Mouse (Mus musculus) left cerebral cortex, postnatal 10 days (tissue): ENCODE data around the gene 1520401A03Rik. TPM values are rescaled to one million over a fixed set of nuclear protein-coding genes. Genes with fewer than 3 reads are reported as not detected.
"Not testable (repeated sequence)": the region's sequence is repeated elsewhere in the genome, so short reads cannot be mapped to it uniquely, and the experiment has no call there.

Experiments
- DNase-seq, 2 experiments: peaks; one replicate each; pipeline ENCODE4 v3.0.0; 2021 to 2022; ENCODE audit warnings: low spot score in 2 of 2, mixed read lengths in 1 of 2; ENCODE audit errors: extremely low spot score in 1 of 2
- intact Hi-C: fragments of 180-260 bp; cut with DNase I; formaldehyde crosslinking; loops from one replicate; pipeline ENCODE4 v1.15.1; 2025
- total RNA-seq, 2 experiments: library from RNA; stranded (reverse); gene quantifications; 2 replicates each; pipeline ENCODE4 v1.2.3; 2021

Gene 1520401A03Rik
- under 1 TPM; 0.11 to 0.61 TPM for total RNA-seq

- intact Hi-C loops, result no loop called here
These were observed at the start of gene 1520401A03Rik for GRCm38 (mm10) chr17:23722376-23723125. Gene 1520401A03Rik (minus strand): TSS chr17:23722783.

GRCm38 (mm10) chr17:23772219-23772556, 49.6 kb upstream of the 1520401A03Rik start:
- DNase-seq, result not testable (repeated sequence)
- intact Hi-C loops, result loop anchor here (5.0 kb wide), 1 partner anchor 55 kb away; the partner anchor contains the start of gene Elob

More at GRCm38 (mm10) chr17:23722376-23723125, at the start of gene 1520401A03Rik:
- no peak for DNase-seq

- intact Hi-C loops, result loop anchor here (5.0 kb wide), 1 partner anchor 56 kb away; the partner anchor contains the start of gene Elob
These were observed 49.0 kb upstream of the 1520401A03Rik start, which contains the start of gene Flywch1 for GRCm38 (mm10) chr17:23771284-23772218. Gene Flywch1 (minus strand): TSS chr17:23771602.

DNA sequence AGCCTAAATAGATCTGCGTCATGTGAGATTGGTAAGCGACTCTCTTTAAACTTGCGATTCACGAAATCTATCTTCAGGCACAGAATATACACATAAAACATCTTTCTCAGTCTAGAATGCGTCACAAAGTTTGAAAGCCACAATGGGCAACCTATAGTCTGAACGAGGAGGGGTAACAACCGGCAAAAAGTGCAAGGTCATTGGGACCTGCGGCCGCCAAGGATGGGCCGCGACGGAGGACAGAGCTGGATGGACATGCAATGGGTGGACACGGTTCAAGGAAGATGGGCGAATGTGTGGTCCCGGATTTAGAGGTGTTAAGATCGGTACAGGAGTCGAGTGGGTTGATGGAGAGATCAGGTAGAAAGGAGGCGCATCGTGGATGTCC, 48.3 kb upstream of the 1520401A03Rik start:
- intact Hi-C loops, result loop anchor here (5.0 kb wide), 1 partner anchor 56 kb away; the partner anchor contains the start of gene Elob
- no peak for DNase-seq

More at GRCm38 (mm10) chr17:23771284-23772218, 49.0 kb upstream of the 1520401A03Rik start, which contains the start of gene Flywch1:
- DNase-seq, result peak; percentile 98 to 99

GRCm38 (mm10) chr17:23770493-23770892, 47.9 kb upstream of the 1520401A03Rik start:
- intact Hi-C loops, result loop anchor here (5.0 kb wide), 1 partner anchor 57 kb away; the partner anchor contains the start of gene Elob
- DNase-seq, result no peak

GRCm38 (mm10) chr17:23762976-23763375, 40.4 kb upstream of the 1520401A03Rik start:
- DNase-seq, result no peak
- intact Hi-C loops, result no loop called here

DNA sequence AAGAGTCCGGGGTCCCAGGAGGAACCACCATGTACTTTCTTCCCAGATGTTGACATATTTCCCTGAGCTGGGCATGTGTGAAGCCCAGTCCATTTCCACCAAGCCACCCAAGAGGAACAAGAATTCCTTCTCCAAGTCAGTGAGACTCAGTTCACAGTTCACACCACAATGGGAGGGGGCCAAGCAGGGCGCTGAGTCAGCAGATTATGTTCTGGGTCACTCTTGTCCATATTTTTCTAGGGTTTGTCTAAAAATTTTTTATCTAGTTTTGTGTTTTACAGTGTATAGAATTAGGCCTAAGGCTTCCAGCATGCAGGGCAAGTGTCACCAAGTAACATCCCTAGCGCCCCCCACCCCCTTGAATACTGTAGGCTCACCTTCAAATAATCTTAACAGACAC, 38.6 kb upstream of the 1520401A03Rik start:
- intact Hi-C loops, result no loop called here
- no peak for DNase-seq

DNA sequence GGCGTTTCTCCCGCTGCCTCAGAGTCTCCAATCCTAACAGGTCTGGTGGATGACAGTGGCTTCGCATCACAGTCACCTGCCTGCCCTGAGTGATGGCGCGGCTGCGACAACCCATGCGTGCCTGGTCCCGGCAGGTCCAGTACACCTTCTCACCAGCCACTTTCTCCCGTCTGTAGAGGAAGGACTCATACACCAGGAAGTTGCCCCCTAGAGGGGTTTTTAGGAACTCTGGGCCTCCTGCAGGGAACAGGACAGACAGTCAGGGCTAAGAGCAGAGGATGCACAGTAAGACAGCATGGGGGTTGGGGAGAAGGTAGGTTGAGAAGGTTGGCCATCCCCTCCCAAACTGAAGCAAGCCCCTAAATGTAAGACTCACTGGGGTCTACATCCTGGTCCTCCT, 37.6 kb upstream of the 1520401A03Rik start:
- intact Hi-C loops, result no loop called here
- no peak for DNase-seq

- no peak for DNase-seq
- intact Hi-C loops, result no loop called here
These were observed 36.2 kb upstream of the 1520401A03Rik start for GRCm38 (mm10) chr17:23758801-23759200.

- intact Hi-C loops, result no loop called here
- DNase-seq, result no peak
These were observed 35.0 kb upstream of the 1520401A03Rik start for GRCm38 (mm10) chr17:23757581-23757980.

GRCm38 (mm10) chr17:23755689-23756088, 33.1 kb upstream of the 1520401A03Rik start:
- intact Hi-C loops, result no loop called here

GRCm38 (mm10) chr17:23749400-23750191, 27.0 kb upstream of the 1520401A03Rik start:
- intact Hi-C loops, result no loop called here

More at GRCm38 (mm10) chr17:23755689-23756088, 33.1 kb upstream of the 1520401A03Rik start:
- no peak for DNase-seq

GRCm38 (mm10) chr17:23748631-23749391, 26.2 kb upstream of the 1520401A03Rik start:
- intact Hi-C loops, result no loop called here
- peak; percentile 39 to 67 for DNase-seq

More at GRCm38 (mm10) chr17:23749400-23750191, 27.0 kb upstream of the 1520401A03Rik start:
- no peak for DNase-seq

GRCm38 (mm10) chr17:23748026-23748425, 25.4 kb upstream of the 1520401A03Rik start:
- intact Hi-C loops, result no loop called here
- no peak for DNase-seq

DNA sequence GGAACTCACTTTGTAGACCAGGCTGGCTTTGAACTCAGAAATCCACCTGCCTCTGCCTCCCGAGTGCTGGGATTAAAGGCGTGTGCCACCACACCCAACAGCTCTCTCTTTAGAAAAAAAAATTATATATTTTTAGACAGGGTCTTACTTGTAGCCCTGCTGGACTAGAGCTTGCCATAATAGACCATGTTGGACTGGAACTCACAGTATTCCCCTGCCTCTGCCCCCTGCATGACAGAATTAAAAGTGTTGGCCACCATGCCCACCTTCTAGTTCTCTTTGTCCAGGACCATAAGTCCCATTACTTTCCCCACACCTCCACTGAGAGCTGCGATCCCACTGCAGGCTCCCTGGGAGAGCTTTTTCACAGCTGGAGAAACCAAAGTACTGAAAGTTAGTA, 24.9 kb upstream of the 1520401A03Rik start:
- intact Hi-C loops, result no loop called here

DNA sequence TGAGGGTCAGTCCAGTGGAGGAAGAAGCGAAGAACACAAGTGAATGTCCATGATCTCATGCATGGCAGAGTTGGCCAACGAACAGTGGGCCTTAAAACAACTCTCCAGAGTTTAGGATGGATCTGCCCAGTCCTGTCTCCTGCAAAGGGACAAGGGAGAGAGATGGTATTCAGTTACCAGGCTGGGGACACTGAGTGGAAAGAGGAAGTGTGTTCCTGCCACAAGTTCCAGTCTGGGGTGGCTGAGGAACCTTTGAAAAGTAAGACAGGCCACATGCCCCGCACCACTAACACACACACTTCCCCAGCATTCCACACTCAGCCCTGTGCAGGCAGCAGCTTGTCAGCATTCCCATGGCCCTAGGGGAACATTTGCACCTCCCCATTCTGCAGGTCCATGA, 24.2 kb upstream of the 1520401A03Rik start:
- DNase-seq, result no peak
- intact Hi-C loops, result no loop called here

More for the DNA sequence above, 24.9 kb upstream of the 1520401A03Rik start:
- no peak for DNase-seq

DNA sequence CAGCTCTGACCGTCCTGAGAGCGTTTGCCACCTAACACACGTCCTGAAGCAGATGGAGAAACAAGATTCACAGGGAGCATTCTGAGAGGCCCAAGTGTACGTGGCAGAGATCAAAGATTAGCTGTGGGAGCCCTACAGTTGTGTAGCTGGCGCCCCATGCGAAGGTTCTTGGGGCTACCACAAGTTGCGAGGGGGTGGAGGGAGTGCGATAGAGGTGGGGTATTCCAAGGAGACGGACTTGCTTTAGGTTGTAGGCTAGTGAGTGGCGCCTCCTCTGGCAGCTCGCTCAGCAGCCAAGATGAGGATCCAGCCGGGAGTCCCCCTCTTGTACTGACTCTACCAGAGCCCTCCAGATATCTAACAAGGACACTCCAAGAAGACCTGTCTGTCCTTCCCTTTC, 23.7 kb upstream of the 1520401A03Rik start:
- intact Hi-C loops, result no loop called here
- no peak for DNase-seq
